Mouse (Mus musculus): Measurements from ENCODE around the gene Pdss2. TPM values are rescaled to one million over a fixed set of nuclear protein-coding genes. Genes with fewer than 3 reads are reported as not detected.
"Not testable (repeated sequence)": the region's sequence is repeated elsewhere in the genome, so short reads cannot be mapped to it uniquely, and the experiment has no call there.

Gene Pdss2
- total RNA-seq, 2 experiments from 2014 or later: 16.9 to 17.0 TPM

- no peak for DNase-seq (ENCODE audit: low spot score in 2 of 2)
Measured at GRCm38 (mm10) chr10:43235758-43236669, 14.7 kb downstream of the Pdss2 start.

DNA sequence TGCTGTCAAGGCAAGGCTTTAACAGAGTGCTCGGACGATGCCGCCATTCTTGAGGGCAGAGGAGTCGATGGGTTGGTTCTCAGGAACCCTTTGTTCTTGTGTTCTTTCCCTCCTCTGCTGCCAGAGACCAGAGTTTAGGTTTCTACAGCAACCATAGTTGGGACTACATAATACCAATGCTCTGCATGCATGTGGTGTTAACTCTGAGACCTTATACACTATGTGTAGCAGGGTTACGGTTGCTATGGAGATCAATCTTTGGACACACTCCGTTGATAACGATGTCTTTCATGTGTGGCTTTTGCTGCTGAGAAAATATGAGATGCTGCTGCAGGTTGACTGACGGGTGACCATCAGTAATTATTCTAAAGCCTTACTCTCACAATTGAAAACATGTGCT, 20.9 kb downstream of the Pdss2 start:
- no peak for DNase-seq (ENCODE audit: low spot score in 2 of 2)

DNA sequence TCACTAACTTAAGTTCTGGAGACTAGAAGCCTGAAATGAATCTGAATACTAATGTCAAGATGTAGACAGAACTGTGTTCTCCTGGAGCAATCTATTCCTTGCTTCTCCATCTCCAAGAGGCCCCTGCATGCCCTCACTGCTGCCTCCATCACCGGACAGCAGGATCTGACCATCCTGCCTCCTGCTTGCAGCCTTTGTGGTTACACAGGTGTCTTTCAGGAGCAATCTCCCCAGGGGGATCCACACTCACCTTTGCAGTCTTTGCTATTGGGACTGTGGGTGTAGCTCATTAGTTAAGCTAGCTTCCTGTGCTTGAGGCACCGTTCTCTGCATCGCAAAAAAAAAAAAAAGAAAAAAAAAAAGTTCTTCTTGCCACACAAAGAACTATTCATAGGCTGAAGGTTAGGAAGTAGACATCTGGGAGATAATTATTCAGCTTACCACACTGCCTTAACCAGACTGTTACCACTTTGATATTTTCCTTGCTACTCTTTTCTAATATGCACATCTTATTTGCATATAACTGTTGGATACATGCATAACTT, 23.0 kb downstream of the Pdss2 start:
- DNase-seq (ENCODE audit: low spot score in 2 of 2): no peak

DNA sequence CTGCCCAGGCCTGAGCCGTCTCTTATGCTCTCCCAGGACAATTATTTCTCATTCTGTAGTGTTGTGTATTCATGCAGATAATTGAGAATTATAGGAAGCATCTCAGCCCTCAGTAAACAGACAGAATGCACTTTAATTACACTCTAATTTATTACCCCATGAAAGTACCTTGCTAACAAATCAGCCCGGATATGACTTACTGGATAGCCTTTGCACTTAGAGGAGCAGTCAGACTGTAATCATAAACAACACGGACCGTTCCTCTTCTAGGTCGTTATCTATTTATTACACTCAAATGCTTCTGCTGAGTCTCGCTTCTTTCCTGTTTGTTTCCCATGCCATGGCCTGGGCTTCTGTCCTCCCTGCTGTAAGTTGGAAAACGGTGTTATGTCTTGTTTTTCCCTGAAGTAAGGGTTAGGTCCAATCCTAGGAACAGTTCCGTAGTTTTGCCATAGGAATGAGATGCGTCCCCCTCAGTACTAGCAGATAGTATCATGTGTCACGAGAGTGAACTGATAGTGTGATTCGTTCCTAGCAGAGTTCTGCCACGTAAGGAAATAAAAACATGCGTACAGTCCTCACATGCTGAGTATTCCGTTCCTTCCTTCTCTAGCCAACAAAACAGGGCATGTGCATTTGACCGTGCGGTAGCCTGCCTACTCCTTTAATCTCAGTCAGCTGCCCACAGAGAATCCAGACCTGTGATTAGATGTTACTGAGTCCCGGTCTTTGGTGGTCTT, 24.3 kb downstream of the Pdss2 start:
- DNase-seq (ENCODE audit: low spot score in 2 of 2): no peak

- DNase-seq (ENCODE audit: low spot score in 2 of 2): no peak
Measured at GRCm38 (mm10) chr10:43247994-43248393, 26.7 kb downstream of the Pdss2 start.

DNA sequence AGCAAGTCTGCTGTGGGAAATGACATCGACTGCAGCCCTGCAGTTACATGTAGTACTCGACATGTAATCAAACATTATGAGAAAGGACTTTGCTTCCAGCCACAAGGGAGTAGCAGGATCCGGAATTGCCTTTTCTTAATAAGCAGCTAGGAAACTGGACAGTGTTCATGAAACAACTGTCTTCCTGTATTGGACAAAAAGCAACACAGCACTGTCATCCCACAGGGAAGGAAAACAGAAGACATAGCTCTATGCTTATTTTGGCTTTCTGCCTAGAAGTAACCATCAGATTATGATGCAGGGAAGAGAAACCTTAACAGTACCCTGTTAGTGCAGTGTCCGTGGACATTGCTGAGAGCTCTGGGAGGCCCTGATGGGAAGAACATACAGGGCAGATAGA, 31.0 kb downstream of the Pdss2 start:
- no peak for DNase-seq (ENCODE audit: low spot score in 2 of 2)

- DNase-seq (ENCODE audit: low spot score in 2 of 2): not testable (repeated sequence)
Measured at GRCm38 (mm10) chr10:43256965-43257364, 35.7 kb downstream of the Pdss2 start.

- DNase-seq (ENCODE audit: low spot score in 2 of 2): not testable (repeated sequence)
Measured at GRCm38 (mm10) chr10:43257500-43257899, 36.2 kb downstream of the Pdss2 start.

DNA sequence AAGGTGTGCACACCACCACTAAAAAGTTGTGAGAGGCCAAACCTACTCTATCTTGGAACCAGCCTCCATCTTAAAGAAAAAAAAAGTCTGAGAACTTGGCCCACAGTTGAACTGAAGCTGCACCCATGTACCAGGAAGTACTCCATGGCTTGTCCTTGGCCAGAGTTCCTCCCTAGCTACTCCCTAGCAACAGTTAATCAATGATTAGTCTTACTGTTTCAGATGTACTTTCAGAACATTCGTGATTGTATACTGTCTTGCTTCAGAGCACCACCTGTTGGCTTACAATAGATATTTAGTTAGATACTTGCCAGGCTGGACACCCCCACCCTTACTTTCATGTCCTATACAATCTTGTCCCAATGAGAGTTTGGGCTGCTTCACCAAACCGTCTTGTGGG, 50.0 kb downstream of the Pdss2 start:
- DNase-seq (ENCODE audit: low spot score in 2 of 2): no peak

DNA sequence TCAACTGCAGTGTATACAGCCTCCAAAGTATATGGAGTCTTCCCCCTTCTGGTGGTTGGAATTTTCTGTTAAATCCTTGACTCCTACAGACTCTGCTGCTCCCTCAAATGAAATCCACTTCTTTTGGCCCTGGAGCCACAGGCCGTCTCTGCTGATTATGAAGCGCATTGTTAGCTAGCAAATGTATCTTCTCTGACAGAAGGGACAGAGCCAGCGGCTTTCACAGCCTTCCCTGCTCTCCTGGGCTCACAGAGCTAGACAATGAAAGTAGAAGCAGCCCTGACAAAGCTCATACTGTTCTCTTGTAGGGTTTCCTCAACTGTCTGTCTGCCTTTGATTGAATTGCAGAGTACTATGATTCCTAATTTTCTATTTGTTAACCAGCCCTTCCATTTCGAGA, 51.1 kb downstream of the Pdss2 start:
- no peak for DNase-seq (ENCODE audit: low spot score in 2 of 2)

DNA sequence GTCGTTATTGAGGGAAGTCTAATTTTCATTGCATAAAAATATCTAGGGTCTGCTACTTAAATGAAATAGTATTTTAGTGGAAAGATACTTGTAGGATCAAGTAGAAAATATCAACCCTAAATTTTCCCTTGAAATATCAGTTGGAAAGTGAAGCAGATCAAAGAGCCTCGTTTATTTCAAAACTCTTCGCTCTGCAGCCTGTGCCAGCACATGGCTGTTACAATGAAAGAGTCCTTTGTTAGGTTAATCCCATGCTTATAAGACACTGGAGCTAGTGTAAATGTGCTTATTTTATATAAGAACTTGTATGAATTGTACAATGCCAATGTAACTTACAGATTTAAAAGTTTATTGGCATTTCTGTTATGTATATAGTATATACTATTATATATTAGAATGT, 51.8 kb downstream of the Pdss2 start:
- DNase-seq (ENCODE audit: low spot score in 2 of 2): no peak

GRCm38 (mm10) chr10:43275446-43275845, 54.2 kb downstream of the Pdss2 start:
- no peak for DNase-seq (ENCODE audit: low spot score in 2 of 2)

GRCm38 (mm10) chr10:43276116-43276659, 54.9 kb downstream of the Pdss2 start:
- no peak for DNase-seq (ENCODE audit: low spot score in 2 of 2)

- no peak for DNase-seq (ENCODE audit: low spot score in 2 of 2)
Measured at GRCm38 (mm10) chr10:43277266-43278145, 56.2 kb downstream of the Pdss2 start.

- DNase-seq (ENCODE audit: low spot score in 2 of 2): no peak
Measured at GRCm38 (mm10) chr10:43279637-43280288, 58.5 kb downstream of the Pdss2 start.

- DNase-seq (ENCODE audit: low spot score in 2 of 2): no peak
Measured at GRCm38 (mm10) chr10:43285541-43285940, 64.3 kb downstream of the Pdss2 start.

DNA sequence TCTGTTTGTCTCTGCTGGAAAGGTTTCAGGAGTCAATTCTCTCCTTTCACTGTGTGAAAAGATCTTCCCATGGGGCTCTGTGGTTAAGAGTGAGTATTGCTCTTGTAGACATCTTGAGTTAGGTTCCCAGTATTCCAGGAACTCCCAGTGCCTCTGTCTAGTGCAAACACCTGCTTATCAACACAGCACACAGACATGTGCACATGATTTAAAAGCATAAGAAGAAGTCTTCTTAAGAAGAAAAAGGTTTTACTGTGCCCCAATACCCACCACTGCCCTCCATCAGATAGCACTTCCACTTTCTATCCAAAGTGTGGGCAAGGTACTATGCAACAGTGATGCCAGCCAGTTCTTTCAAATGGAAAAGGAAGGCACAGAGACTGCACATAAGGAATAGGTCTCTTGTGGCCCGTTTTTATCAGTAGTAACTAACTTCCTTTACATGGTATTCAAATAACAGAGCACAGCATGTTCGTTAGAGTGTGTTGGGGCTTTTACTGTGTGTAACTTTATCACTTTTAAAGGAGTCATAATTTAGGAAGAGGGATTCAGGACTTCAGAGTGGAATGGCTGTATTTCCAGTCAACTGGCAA, 69.4 kb downstream of the Pdss2 start:
- no peak for DNase-seq (ENCODE audit: low spot score in 2 of 2)

DNA sequence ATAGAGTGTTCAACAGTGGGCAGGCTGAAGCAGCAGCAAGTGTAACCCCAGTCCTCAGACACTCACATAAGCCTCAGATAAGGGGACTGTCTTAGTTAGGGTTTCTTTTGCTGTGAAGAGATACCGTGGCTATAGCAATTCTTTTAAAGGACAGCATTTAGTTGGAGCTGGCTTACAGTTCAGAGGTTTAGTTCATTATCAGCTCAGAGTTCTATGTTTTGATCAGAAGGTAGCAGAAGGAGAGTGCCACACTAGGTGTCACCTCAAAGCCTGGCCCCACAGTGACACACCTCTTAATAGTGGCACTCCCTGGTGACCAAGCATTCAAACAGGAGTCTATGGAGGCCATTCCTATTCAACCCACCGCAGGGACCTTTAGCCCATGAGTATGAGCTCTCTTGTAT, 70.0 kb downstream of the Pdss2 start:
- DNase-seq (ENCODE audit: low spot score in 2 of 2): no peak

- no peak for DNase-seq (ENCODE audit: low spot score in 2 of 2)
Measured at GRCm38 (mm10) chr10:43292454-43292853, 71.2 kb downstream of the Pdss2 start.

GRCm38 (mm10) chr10:43294331-43294730, 73.0 kb downstream of the Pdss2 start:
- no peak for DNase-seq (ENCODE audit: low spot score in 2 of 2)

Measured in adrenal gland, postnatal 4 days (tissue).